Mouse (Mus musculus) limb, embryonic 15.5 days (tissue): ENCODE results near the gene Grin3b. TPM values are rescaled to one million over a fixed set of nuclear protein-coding genes. Genes with fewer than 3 reads are reported as not detected.

Experiments used
- ATAC-seq: fragments of 200-750 bp; cut with Nextera tagmentation; 2 replicates; pipeline ENCODE4 v1.8.0; 2017; ENCODE audit warnings: low read depth, moderate TSS enrichment; ENCODE audit not compliant: insufficient number of reproducible peaks, low FRiP score, low TSS enrichment
- H3K27ac ChIP-seq: fragments of 300-500 bp; sonication (generic); 2 replicates; pipeline ENCODE4 v1.5.1; 2015; ENCODE audit warnings: moderate library complexity, mild to moderate bottlenecking, inconsistent platforms
- H3K27me3 ChIP-seq: fragments of 300-500 bp; sonication (generic); 2 replicates; pipeline ENCODE4 v1.6.1; 2015; ENCODE audit warnings: inconsistent platforms
- H3K36me3 ChIP-seq: fragments of 300-500 bp; sonication (generic); 2 replicates; pipeline ENCODE4 v1.6.1; 2015; ENCODE audit warnings: inconsistent platforms
- H3K4me1 ChIP-seq: fragments of 300-500 bp; sonication (generic); 2 replicates; pipeline ENCODE4 v1.6.1; 2015; ENCODE audit warnings: inconsistent platforms
- H3K4me2 ChIP-seq: fragments of 300-500 bp; sonication (generic); 2 replicates; pipeline ENCODE4 v1.6.1; 2015; ENCODE audit warnings: mild to moderate bottlenecking, inconsistent platforms
- H3K4me3 ChIP-seq: fragments of 300-500 bp; sonication (generic); 2 replicates; pipeline ENCODE4 v1.5.1; 2015; ENCODE audit warnings: mild to moderate bottlenecking, inconsistent platforms
- H3K9ac ChIP-seq: fragments of 300-500 bp; sonication (generic); 2 replicates; pipeline ENCODE4 v1.6.1; 2015; ENCODE audit warnings: inconsistent platforms
- H3K9me3 ChIP-seq: fragments of 300-500 bp; sonication (generic); 2 replicates; pipeline ENCODE4 v1.6.1; 2016; ENCODE audit warnings: inconsistent platforms
- WGBS: fragments of 180-500 bp; shearing (Covaris S2); methylation state at CpG from one replicate; pipeline ENCODE4 v1.1.7; 2015; 5-methylcytosine and 5-hydroxymethylcytosine counted together
- polyA plus RNA-seq: library from polyadenylated mRNA; unstranded; fragments of >200 nt; fragmentation: Nextera tagmentation; extraction: Ambion mirVana; gene quantifications from 2 replicates; pipeline ENCODE4 v1.2.1, GENCODE M21; 2015

The Grin3b gene
- polyA plus RNA-seq, 1 experiment from 2014 or later, result 0.64 TPM

- peak within 1 kb of the TSS; percentile 88 for H3K4me2 ChIP-seq
- no peaks in the 10 kb centered on the region for H3K9me3 ChIP-seq
- peak within 1 kb of the TSS; percentile 35; the same call in 1 of the 2 replicates for H3K9ac ChIP-seq
- under 1% methylated on average over 34 of the region's 34 CpGs for WGBS
- peak within 1 kb of the TSS; percentile 54 for H3K27ac ChIP-seq
- H3K4me1 ChIP-seq, result peaks cover 19% of the 10 kb centered on the region
- H3K4me3 ChIP-seq, result peak within 1 kb of the TSS; percentile 51
- peaks cover 19% of the 10 kb centered on the region; the same call in 1 of the 2 replicates for H3K27me3 ChIP-seq
- peaks cover 38% of the 10 kb centered on the region for H3K36me3 ChIP-seq
- ATAC-seq, result peak; percentile 74
Observed at GRCm38 (mm10) chr10:79996272-79997033, 25.9 kb downstream of the Grin3b start, which contains the start of gene Abca7. TSS of gene Abca7 (plus strand) at chr10:79996494.

- Histone ChIP-seq H3K9ac (no peak overlapping the region), H3K9me3 (no peaks in the 10 kb centered on the region), H3K27ac (peak overlapping the region; percentile 54; the same call in 1 of the 2 replicates), H3K4me3 (peak overlapping the region; percentile 51), H3K4me1 (peaks cover 19% of the 10 kb centered on the region), H3K4me2 (peak overlapping the region; percentile 88), H3K27me3 (peaks cover 26% of the 10 kb centered on the region), H3K36me3 (peaks cover 30% of the 10 kb centered on the region)
- under 1% methylated on average over 35 of the region's 35 CpGs for WGBS
- peak; percentile 55; the same call in 1 of the 2 replicates for ATAC-seq
Observed at GRCm38 (mm10) chr10:79997034-79997760, 26.7 kb downstream of the Grin3b start.

GRCm38 (mm10) chr10:79997819-79998218 is 27.3 kb downstream of the Grin3b start:
- peak overlapping the region; percentile 51 for H3K4me3 ChIP-seq
- H3K27me3 ChIP-seq, result peaks cover 32% of the 10 kb centered on the region
- no peaks in the 10 kb centered on the region for H3K9me3 ChIP-seq
- peaks cover 24% of the 10 kb centered on the region for H3K4me1 ChIP-seq
- peaks cover 24% of the 10 kb centered on the region for H3K36me3 ChIP-seq
- no peak overlapping the region for H3K9ac ChIP-seq
- 9% methylated on average over 15 of the region's 15 CpGs for WGBS
- H3K4me2 ChIP-seq, result peak overlapping the region; percentile 88
- no peak overlapping the region for H3K27ac ChIP-seq
- no peak for ATAC-seq

- Histone ChIP-seq H3K9me3 (no peaks in the 10 kb centered on the region), H3K4me2 (no peak overlapping the region), H3K4me1 (peaks cover 28% of the 10 kb centered on the region), H3K9ac (no peak overlapping the region), H3K27ac (no peak overlapping the region), H3K4me3 (no peak overlapping the region), H3K27me3 (peaks cover 38% of the 10 kb centered on the region), H3K36me3 (no peaks in the 10 kb centered on the region)
- ATAC-seq, result peak; percentile 31; the same call in 1 of the 2 replicates
- 71% methylated on average over 9 of the region's 9 CpGs for WGBS
Observed at GRCm38 (mm10) chr10:80001945-80002344, 31.4 kb downstream of the Grin3b start.

GRCm38 (mm10) chr10:80002829-80003228 is 32.3 kb downstream of the Grin3b start:
- no peaks in the 10 kb centered on the region for H3K9me3 ChIP-seq
- peak overlapping the region; percentile 9; the same call in 1 of the 2 replicates for H3K27ac ChIP-seq
- no peak overlapping the region for H3K4me3 ChIP-seq
- H3K9ac ChIP-seq, result no peak overlapping the region
- no peaks in the 10 kb centered on the region for H3K36me3 ChIP-seq
- H3K4me2 ChIP-seq, result no peak overlapping the region
- peaks cover 32% of the 10 kb centered on the region for H3K27me3 ChIP-seq
- WGBS, result 34% methylated on average over 21 of the region's 21 CpGs
- no peak for ATAC-seq
- H3K4me1 ChIP-seq, result peaks cover 19% of the 10 kb centered on the region

- ATAC-seq, result no peak
- H3K27ac ChIP-seq, result 0 out of 2 replicates have a peak overlapping the region, but pooled peaks have one; percentile 43
- no peaks in the 10 kb centered on the region for H3K9me3 ChIP-seq
- H3K4me1 ChIP-seq, result peaks cover 12% of the 10 kb centered on the region
- 0 out of 2 replicates have a peak, but pooled peaks cover 1% of the 10 kb centered on the region for H3K36me3 ChIP-seq
- no peak overlapping the region for H3K4me2 ChIP-seq
- H3K4me3 ChIP-seq, result no peak overlapping the region
- H3K27me3 ChIP-seq, result peaks cover 28% of the 10 kb centered on the region
- WGBS, result 59% methylated on average over 9 of the region's 9 CpGs
- H3K9ac ChIP-seq, result no peak overlapping the region
Observed at GRCm38 (mm10) chr10:80003374-80004232, 33.1 kb downstream of the Grin3b start.

- peaks cover 27% of the 10 kb centered on the region for H3K27me3 ChIP-seq
- no peak overlapping the region for H3K4me3 ChIP-seq
- H3K4me1 ChIP-seq, result peaks cover 12% of the 10 kb centered on the region
- WGBS, result 87% methylated on average over 8 of the region's 8 CpGs
- no peak overlapping the region for H3K9ac ChIP-seq
- no peak overlapping the region for H3K4me2 ChIP-seq
- no peak overlapping the region for H3K27ac ChIP-seq
- 0 out of 2 replicates have a peak, but pooled peaks cover 3% of the 10 kb centered on the region for H3K36me3 ChIP-seq
- no peak for ATAC-seq
- no peaks in the 10 kb centered on the region for H3K9me3 ChIP-seq
Observed at GRCm38 (mm10) chr10:80004233-80004705, 33.8 kb downstream of the Grin3b start.

GRCm38 (mm10) chr10:80011740-80012139 is 41.2 kb downstream of the Grin3b start:
- Histone ChIP-seq H3K4me2 (no peak overlapping the region), H3K9ac (no peak overlapping the region), H3K36me3 (peaks cover 15% of the 10 kb centered on the region), H3K27ac (no peak overlapping the region), H3K27me3 (peaks cover 52% of the 10 kb centered on the region), H3K9me3 (peaks cover 10% of the 10 kb centered on the region; the same call in 1 of the 2 replicates), H3K4me1 (peaks cover 13% of the 10 kb centered on the region; the same call in 1 of the 2 replicates), H3K4me3 (no peak overlapping the region)
- no peak for ATAC-seq
- 83% methylated on average over 6 of the region's 6 CpGs for WGBS

- Histone ChIP-seq H3K27ac (no peak overlapping the region), H3K9me3 (peaks cover 10% of the 10 kb centered on the region; the same call in 1 of the 2 replicates), H3K36me3 (peaks cover 13% of the 10 kb centered on the region), H3K9ac (no peak overlapping the region), H3K27me3 (peaks cover 54% of the 10 kb centered on the region), H3K4me1 (peaks cover 14% of the 10 kb centered on the region), H3K4me2 (no peak overlapping the region), H3K4me3 (no peak overlapping the region)
- ATAC-seq, result no peak
- 30% methylated on average over 25 of the region's 25 CpGs for WGBS
Observed at GRCm38 (mm10) chr10:80013609-80014008, 43.1 kb downstream of the Grin3b start.

GRCm38 (mm10) chr10:80014484-80015290 is 44.2 kb downstream of the Grin3b start:
- Histone ChIP-seq H3K36me3 (peaks cover 12% of the 10 kb centered on the region), H3K4me1 (peaks cover 25% of the 10 kb centered on the region), H3K9me3 (peaks cover 10% of the 10 kb centered on the region; the same call in 1 of the 2 replicates), H3K4me2 (no peak overlapping the region), H3K27ac (no peak overlapping the region), H3K27me3 (peaks cover 54% of the 10 kb centered on the region), H3K9ac (no peak overlapping the region), H3K4me3 (no peak overlapping the region)
- ATAC-seq, result no peak
- 16% methylated on average over 28 of the region's 28 CpGs for WGBS
